In the genomic region with DNA sequence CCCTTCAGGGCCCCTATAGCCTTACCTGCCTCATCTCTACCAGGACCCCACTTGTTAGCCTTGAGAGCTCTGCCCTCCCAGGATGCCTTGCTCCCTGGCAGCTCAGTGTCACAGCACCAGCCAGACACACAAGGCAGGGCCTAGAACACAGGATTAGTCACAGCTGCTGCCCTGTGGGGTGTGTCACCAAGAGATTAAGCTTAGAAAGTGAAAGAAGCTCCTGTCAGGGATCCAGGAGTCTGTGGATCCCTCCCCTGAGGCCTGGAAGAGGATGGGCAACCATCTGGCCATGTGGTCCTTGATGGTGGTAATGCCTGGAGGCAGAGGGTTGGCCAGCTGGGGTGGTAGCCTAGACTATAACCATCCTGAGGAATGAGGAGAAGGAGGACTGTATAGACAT, we compare ENCODE assay signal across 19 mouse cellular contexts.
A peak's percentile ranks its signal among the peaks of the same experiment; 100 is the strongest.
DNase-seq lines count a peak whose midpoint lies in the region; ATAC-seq lines count a peak whose summit lies in the region.
"Had no signal": no experiment of that assay in that cellular context is flagged by ENCODE, and none has a peak within 500 bp of the region (broad histone marks: within the 10 kb centered on the region; RNA-seq: fewer than 3 reads in every experiment).

No protein-coding gene starts in this region.

- H3K36me3 ChIP-seq in midbrain, embryonic 10.5 days = peaks cover 9% of the 10 kb centered on the region; the same call in 1 of the 2 replicates
- H3K36me3 ChIP-seq in midbrain, embryonic 13.5 days = 0 out of 2 replicates have a peak, but pooled peaks cover 4% of the 10 kb centered on the region
- H3K36me3 ChIP-seq in embryonic facial prominence, embryonic 10.5 days (replicated peaks) = no peaks in the 10 kb centered on the region
- H3K36me3 ChIP-seq: heart, embryonic 15.5 days; liver, embryonic 12.5 days; lung, embryonic 15.5 days had no signal

- ATAC-seq in midbrain, embryonic 13.5 days = no peak; the same call in 1 of the 2 replicates
- ATAC-seq: forebrain, embryonic 13.5 days; liver, embryonic 12.5 days had no signal

- peaks cover 57% of the 10 kb centered on the region for H3K4me1 ChIP-seq in midbrain, embryonic 10.5 days
- peaks cover 34% of the 10 kb centered on the region for H3K4me1 ChIP-seq in midbrain, embryonic 13.5 days (replicated peaks)
- H3K4me1 ChIP-seq in embryonic facial prominence, embryonic 10.5 days = peaks cover 55% of the 10 kb centered on the region

- H3K4me2 ChIP-seq in midbrain, embryonic 13.5 days (replicated peaks) = no peak overlapping the region
- H3K4me2 ChIP-seq: forebrain, embryonic 13.5 days; heart, embryonic 15.5 days; hindbrain, embryonic 14.5 days; liver, embryonic 12.5 days; lung, embryonic 15.5 days had no signal

- H3K27me3 ChIP-seq in midbrain, embryonic 10.5 days (ENCODE audit: low read depth, poor library complexity, severe bottlenecking) = no peaks in the 10 kb centered on the region; the same call in 1 of the 2 replicates
- H3K27me3 ChIP-seq in midbrain, embryonic 13.5 days = 0 out of 2 replicates have a peak, but pooled peaks cover 3% of the 10 kb centered on the region
- no peaks in the 10 kb centered on the region for H3K27me3 ChIP-seq in embryonic facial prominence, embryonic 10.5 days (replicated peaks; ENCODE audit: low read depth, poor library complexity, severe bottlenecking)
- H3K27me3 ChIP-seq: forebrain, embryonic 13.5 days; heart, embryonic 15.5 days; liver, embryonic 12.5 days; lung, embryonic 15.5 days had no signal

- no peak overlapping the region for H3K9ac ChIP-seq in midbrain, embryonic 13.5 days (replicated peaks)
- H3K9ac ChIP-seq: forebrain, embryonic 13.5 days; heart, embryonic 15.5 days; hindbrain, embryonic 14.5 days; liver, embryonic 12.5 days; lung, embryonic 15.5 days had no signal

- H3K27ac ChIP-seq in midbrain, embryonic 10.5 days (replicated peaks) = peak overlapping the region; percentile 43; the same call in 1 of the 2 replicates
- H3K27ac ChIP-seq in midbrain, embryonic 13.5 days = no peak overlapping the region
- 0 out of 2 replicates have a peak overlapping the region, but pooled peaks have one; percentile 57 for H3K27ac ChIP-seq in embryonic facial prominence, embryonic 10.5 days (replicated peaks)
- H3K27ac ChIP-seq: forebrain, embryonic 13.5 days; heart, embryonic 15.5 days; hindbrain, embryonic 14.5 days; limb, embryonic 10.5 days; liver, embryonic 12.5 days; lung, embryonic 15.5 days had no signal

- no peaks in the 10 kb centered on the region for H3K9me3 ChIP-seq in midbrain, embryonic 10.5 days (replicated peaks)
- no peaks in the 10 kb centered on the region; the same call in 1 of the 2 replicates for H3K9me3 ChIP-seq in midbrain, embryonic 13.5 days
- H3K9me3 ChIP-seq in embryonic facial prominence, embryonic 10.5 days = no peaks in the 10 kb centered on the region
- H3K9me3 ChIP-seq: forebrain, embryonic 13.5 days; heart, embryonic 15.5 days; limb, embryonic 10.5 days; liver, embryonic 12.5 days; lung, embryonic 15.5 days had no signal

- H3K4me3 ChIP-seq in midbrain, embryonic 10.5 days = no peak overlapping the region
- H3K4me3 ChIP-seq in midbrain, embryonic 13.5 days (replicated peaks) = no peak overlapping the region
- H3K4me3 ChIP-seq in embryonic facial prominence, embryonic 10.5 days = no peak overlapping the region
- H3K4me3 ChIP-seq: forebrain, embryonic 13.5 days; heart, embryonic 15.5 days; limb, embryonic 10.5 days; liver, embryonic 12.5 days; lung, embryonic 15.5 days had no signal

- DNase-seq in midbrain, embryonic 10.5 days (ENCODE audit: low spot score) = peak; percentile 32
- DNase-seq in MN1 (ENCODE audit: low spot score) = peak; percentile 68
- DNase-seq in embryonic facial prominence, embryonic 10.5 days (ENCODE audit: low spot score) = no peak
- peak; percentile 44 for DNase-seq in retina, embryonic 14.5 days (ENCODE audit: low spot score)
- DNase-seq in frontal cortex, postnatal 10 days (ENCODE audit: low spot score in 2 of 2) = no peak
- no peak for DNase-seq in heart, postnatal 4 days
- DNase-seq: adrenal gland, adult 8-10 months; heart, adult 11 months; kidney, adult 2 months; kidney, postnatal 4 days; layer of hippocampus, postnatal 36 days; right cerebral cortex, postnatal 4 days had no signal

Comparison
In these comparisons a context has a peak if more than half of its experiments do, and no peak if none do; other contexts are left out.
1. DNase-seq: peak in midbrain, embryonic 10.5 days (single experiment), MN1 (single experiment) and retina, embryonic 14.5 days (single experiment); none in embryonic facial prominence, embryonic 10.5 days (single experiment), frontal cortex, postnatal 10 days (0 of 2) and heart, postnatal 4 days (single experiment).